Mouse (Mus musculus): ENCODE results near the gene Nell1. TPM values are rescaled to one million over a fixed set of nuclear protein-coding genes. Genes with fewer than 3 reads are reported as not detected.

Gene Nell1
- polyA plus RNA-seq, 1 experiment, result not detected

DNA sequence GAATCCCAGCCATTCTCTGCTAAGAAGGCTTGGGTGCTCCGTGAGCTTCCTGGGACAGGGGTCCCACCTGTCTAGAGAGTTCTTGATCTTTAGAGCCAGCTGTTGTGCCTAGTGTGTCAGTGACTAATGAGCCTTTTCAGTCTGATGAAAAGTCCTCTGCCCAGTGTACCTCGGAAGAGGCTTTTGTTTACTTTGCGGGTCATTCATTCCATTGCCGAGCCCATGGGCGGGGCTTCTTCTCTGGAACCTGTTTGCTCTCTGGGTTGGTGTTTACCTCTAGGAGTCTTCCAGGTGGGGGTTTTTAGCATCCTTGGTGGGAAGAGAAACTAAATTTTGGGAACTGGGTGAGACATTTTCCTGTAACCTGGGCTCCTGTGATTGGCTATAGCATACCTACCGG, 10.0 kb downstream of the Nell1 start:
- Histone ChIP-seq H3K27ac (replicated peaks; ENCODE audit: low read depth, low read length) (no peak overlapping the region), H3K4me3 (ENCODE audit: insufficient read depth, low read depth, low read length) (no peak overlapping the region), H3K4me1 (ENCODE audit: control insufficient read depth, insufficient read depth, insufficient read length, low read length) (no peaks in the 10 kb centered on the region)

DNA sequence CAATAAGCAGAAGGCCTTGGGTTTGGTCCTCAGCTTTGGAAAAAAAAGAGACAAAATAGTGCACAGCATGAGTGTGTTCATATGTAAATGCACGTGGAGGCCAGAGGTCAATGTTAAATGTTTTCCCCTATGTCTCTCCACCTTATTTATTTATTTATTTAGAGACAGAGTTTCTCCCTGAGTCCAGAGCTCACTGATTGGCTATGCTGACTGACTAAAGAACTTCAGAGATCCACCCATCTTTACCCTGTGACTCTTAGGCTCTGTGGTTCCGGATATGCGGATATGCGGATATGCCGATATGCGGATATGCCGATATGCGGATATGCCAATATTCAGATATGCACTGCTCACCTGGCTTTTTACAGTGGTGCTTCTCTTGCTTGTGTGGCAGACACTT, 11.3 kb downstream of the Nell1 start:
- no peak overlapping the region for H3K27ac ChIP-seq (replicated peaks; ENCODE audit: low read depth, low read length)
- no peak overlapping the region for H3K4me3 ChIP-seq (ENCODE audit: insufficient read depth, low read depth, low read length)
- H3K4me1 ChIP-seq (ENCODE audit: control insufficient read depth, insufficient read depth, insufficient read length, low read length), result no peaks in the 10 kb centered on the region

DNA sequence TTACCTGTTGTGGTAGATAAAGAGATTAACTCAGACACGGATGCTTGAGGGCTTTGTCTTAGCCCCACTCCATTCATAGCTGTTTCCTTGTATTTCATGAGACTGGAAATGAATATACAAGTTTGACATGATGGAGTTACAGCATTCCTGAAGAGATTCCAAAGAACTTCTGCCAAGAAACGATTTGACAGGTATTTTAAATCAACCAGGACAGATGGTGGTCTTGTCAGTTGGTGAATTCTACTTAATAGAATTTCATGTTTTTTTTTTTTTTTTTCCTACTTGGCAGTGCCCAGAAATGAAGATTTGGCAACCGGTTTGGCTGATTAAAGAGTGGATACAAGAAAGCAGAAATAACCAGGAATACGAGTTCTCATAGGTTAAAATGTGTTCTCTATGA, 24.7 kb downstream of the Nell1 start:
- Histone ChIP-seq H3K4me3 (ENCODE audit: insufficient read depth, low read depth, low read length) (no peak overlapping the region), H3K27ac (replicated peaks; ENCODE audit: low read depth, low read length) (no peak overlapping the region), H3K4me1 (ENCODE audit: control insufficient read depth, insufficient read depth, insufficient read length, low read length) (no peaks in the 10 kb centered on the region)

DNA sequence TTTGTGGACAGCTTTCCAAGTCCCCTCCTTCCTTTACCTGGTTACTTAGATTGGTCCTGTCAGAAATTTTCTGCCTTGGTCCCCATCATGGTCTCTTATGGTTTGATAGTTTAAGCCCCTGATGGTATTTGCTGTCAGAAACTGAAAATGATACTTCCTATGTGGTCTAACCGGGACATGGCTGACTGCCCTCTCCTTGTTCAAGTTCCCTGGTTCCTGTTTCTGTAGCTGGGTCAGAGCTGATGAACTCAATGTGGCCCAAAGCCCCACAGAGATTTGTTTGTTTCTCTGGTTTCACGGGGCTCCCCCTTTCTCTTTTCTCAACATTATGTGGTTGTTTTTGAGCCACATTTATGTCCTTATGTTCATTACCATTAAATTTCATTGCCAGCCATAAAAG, 30.6 kb downstream of the Nell1 start:
- H3K4me3 ChIP-seq (ENCODE audit: insufficient read depth, low read depth, low read length), result no peak overlapping the region
- no peak overlapping the region for H3K27ac ChIP-seq (replicated peaks; ENCODE audit: low read depth, low read length)
- H3K4me1 ChIP-seq (ENCODE audit: control insufficient read depth, insufficient read depth, insufficient read length, low read length), result no peaks in the 10 kb centered on the region

DNA sequence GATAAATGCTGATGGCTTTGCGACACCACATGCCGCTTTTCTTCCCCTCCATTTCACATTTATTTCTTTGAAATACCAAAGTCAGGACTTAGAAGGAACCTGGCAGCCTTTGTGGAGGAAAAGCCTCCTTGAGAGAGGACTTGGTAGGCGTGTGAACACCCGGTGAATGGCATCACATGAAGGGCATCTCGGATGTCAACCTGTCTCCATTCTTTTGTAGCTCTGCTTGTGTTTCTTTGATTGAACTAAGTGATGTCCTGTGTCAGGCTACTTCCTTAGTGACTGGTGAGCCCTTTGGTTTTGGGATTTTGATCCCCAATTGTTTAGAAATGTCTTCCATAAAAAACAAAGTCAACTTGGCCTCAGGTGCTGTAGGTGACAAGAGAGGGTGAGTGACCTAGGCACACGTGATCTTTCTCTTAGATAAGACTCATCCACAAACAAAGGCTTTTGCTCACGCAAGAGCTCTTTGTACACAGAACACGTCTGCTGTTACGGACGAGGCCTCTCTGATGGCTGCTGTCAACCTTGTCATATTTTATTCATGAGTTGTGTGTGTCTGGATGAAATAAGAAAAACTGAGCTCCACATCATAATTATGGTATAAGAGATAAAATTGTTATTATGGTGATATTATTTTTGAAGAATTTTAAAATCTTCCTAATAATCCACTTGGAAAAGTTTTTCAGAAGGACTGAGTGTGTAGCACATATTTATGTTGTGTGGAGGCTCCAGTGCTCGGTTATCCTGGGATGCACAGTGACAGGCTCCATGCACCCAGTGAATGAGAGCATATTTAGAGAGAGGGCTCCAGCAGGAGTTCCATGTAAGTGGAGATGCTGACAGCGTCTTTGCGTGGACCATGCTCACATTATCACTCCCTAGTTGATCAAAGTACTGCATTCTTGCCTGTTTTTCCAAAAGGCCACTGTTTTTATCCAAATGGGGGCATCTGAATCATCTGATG, 60.8 kb downstream of the Nell1 start:
- Histone ChIP-seq H3K4me1 (ENCODE audit: control insufficient read depth, insufficient read depth, insufficient read length, low read length) (no peaks in the 10 kb centered on the region), H3K4me3 (ENCODE audit: insufficient read depth, low read depth, low read length) (no peak overlapping the region), H3K27ac (replicated peaks; ENCODE audit: low read depth, low read length) (no peak overlapping the region)

DNA sequence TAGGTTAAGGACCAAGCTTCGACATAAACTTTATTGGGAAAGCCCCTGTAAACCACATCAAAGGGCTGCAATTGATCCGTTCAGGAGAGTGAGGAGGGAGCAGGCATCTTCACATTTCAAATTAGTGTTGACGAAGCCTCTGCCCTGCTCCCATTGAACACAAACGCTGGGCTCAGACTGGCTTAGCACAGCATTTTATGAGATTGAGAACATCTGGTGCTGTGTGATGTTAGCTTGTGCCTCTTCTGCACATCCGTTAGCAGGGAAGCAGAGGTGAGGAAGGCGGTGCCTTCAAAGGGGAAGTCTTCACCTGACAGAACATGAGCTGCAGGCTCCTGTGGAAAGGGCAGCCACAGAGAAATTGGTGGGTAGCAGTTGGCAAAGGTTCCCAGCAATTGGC, 66.4 kb downstream of the Nell1 start:
- no peaks in the 10 kb centered on the region for H3K4me1 ChIP-seq (ENCODE audit: control insufficient read depth, insufficient read depth, insufficient read length, low read length)
- no peak overlapping the region for H3K4me3 ChIP-seq (ENCODE audit: insufficient read depth, low read depth, low read length)
- H3K27ac ChIP-seq (replicated peaks; ENCODE audit: low read depth, low read length), result no peak overlapping the region

DNA sequence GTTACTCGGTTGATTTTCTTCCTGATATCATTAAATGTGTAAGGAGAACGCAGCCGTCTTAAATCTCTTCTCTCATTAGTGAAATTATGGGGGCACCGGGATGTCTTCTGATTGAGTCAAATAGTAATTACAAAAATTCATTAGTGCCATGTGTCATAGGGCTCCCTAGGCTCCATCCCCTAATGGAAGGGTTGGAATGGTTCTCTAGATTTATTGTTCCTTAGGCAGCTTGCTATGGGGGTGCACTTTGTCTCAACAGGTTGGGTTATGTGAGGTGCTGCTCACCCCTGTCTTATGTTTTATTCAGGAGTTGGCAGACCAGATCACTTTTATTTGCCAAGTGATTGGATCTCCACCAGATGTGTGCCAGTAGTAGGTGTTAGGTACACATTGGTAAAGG, 75.5 kb downstream of the Nell1 start:
- H3K4me1 ChIP-seq (ENCODE audit: control insufficient read depth, insufficient read depth, insufficient read length, low read length), result no peaks in the 10 kb centered on the region
- no peak overlapping the region for H3K4me3 ChIP-seq (ENCODE audit: insufficient read depth, low read depth, low read length)
- H3K27ac ChIP-seq (replicated peaks; ENCODE audit: low read depth, low read length), result no peak overlapping the region

DNA sequence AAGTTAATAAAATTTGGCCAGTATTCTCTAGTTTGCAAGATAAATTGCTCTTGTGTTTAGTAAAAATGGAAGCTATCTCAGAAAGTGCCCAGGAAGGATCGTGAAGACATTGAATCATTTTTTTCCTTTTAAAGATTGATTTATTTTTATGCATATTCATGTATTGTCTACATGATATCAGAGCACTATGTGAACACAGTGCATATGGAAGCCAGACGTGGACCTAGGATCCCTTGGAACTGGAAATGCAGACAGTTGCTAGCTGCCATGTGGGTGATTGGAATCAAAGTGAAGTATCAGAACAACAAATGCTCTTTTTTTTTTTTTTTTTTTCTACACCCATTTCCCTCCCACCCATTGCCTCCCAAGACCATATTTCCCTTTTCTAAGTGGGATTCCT, 79.0 kb downstream of the Nell1 start:
- no peak overlapping the region for H3K27ac ChIP-seq (replicated peaks; ENCODE audit: low read depth, low read length)
- no peak overlapping the region for H3K4me3 ChIP-seq (ENCODE audit: insufficient read depth, low read depth, low read length)
- no peaks in the 10 kb centered on the region for H3K4me1 ChIP-seq (ENCODE audit: control insufficient read depth, insufficient read depth, insufficient read length, low read length)

DNA sequence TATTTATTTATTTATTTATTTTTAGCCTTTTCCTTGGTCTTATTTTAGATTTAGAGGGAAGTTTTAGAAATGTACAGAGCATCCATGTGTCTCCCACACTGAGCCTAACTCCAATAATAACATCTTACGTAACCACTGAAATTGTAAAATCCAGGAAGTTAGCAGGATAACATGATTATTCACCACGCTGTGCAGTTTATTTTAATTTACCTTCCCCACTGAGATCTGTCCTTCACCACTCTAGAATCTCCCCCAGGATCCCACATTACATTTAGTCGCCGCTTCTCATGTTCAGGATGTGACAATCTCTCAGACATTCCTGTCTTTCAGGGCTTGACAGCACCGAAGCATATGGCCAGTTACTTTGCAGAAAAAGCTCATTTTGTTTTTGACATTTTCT, 119.8 kb downstream of the Nell1 start:
- no peak overlapping the region for H3K4me3 ChIP-seq (ENCODE audit: insufficient read depth, low read depth, low read length)
- H3K27ac ChIP-seq (replicated peaks; ENCODE audit: low read depth, low read length), result no peak overlapping the region
- H3K4me1 ChIP-seq (ENCODE audit: control insufficient read depth, insufficient read depth, insufficient read length, low read length), result no peaks in the 10 kb centered on the region

DNA sequence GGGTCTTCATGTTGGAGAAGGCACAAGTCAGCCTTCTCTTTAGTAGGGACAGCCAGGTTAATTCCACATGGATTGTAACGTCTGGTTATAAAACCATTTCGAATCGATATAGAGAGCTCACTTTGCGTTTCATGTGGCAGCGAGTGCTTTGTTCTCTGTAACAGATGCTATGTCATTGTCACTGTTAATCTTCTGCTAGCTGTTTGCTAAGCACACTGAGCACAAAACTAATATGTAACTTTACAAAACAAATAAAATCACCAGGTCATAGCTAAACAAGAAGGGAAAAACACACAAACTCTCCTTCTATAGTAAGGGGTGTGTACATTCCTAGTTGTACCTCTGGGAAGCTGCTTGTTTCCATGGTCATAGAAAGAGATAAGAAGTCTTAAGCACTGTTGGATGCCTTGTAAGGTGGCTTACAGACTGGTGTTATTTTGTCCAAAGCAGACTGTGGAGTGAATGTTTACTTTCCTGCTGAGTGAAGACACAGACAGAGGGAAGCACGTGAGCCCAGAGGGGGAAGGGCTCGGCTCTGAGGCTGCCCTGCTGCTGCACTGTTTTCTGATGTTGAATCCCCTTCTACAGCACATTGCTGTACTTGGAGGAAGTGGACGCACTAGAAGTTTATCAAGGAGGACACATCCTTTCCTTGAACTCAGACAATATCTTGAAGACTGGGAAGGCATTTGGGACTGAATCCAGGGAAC, 131.1 kb downstream of the Nell1 start:
- Histone ChIP-seq H3K27ac (replicated peaks; ENCODE audit: low read depth, low read length) (no peak overlapping the region), H3K4me3 (ENCODE audit: insufficient read depth, low read depth, low read length) (no peak overlapping the region), H3K4me1 (ENCODE audit: control insufficient read depth, insufficient read depth, insufficient read length, low read length) (no peaks in the 10 kb centered on the region)

DNA sequence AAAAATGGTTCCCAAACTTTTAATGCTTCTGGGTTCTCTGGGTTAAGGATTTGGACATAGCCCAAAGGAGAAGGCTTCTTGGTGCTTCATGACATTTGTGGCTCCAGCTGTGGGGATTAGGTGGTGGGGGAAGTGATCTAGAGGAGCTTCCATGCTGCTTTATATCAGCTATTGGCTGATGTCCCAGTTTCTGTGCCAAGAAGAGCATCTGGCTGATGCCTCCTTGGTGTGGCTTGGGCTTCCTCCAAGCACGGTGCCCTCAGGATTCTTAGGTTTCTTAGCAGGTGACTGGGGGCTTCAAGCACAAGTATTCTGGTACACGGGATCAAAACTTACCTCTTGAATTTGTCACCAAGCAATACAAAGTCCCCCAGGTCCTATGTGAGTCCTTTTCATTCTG, 132.6 kb downstream of the Nell1 start:
- Histone ChIP-seq H3K27ac (replicated peaks; ENCODE audit: low read depth, low read length) (no peak overlapping the region), H3K4me1 (ENCODE audit: control insufficient read depth, insufficient read depth, insufficient read length, low read length) (no peaks in the 10 kb centered on the region), H3K4me3 (ENCODE audit: insufficient read depth, low read depth, low read length) (no peak overlapping the region)

DNA sequence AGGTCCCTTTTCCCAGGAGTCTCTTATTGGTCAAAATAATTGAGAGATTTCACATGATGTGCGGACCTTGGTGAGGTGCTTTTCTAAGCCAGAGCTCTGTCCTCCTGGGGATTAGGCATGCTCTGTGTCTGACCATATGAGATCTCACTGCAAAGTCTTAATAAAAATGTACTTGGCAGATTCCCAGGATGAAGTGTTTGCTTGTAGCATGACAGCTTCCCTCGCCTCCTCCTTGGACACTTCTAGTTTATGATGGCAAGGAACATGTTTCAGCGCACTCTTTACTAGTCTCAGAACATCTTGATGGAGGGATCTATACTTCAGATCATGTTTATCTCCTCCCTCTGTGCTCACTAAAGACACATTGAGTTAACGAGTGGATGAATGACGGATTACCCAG, 143.7 kb downstream of the Nell1 start:
- Histone ChIP-seq H3K4me1 (ENCODE audit: control insufficient read depth, insufficient read depth, insufficient read length, low read length) (no peaks in the 10 kb centered on the region), H3K27ac (replicated peaks; ENCODE audit: low read depth, low read length) (no peak overlapping the region), H3K4me3 (ENCODE audit: insufficient read depth, low read depth, low read length) (no peak overlapping the region)

DNA sequence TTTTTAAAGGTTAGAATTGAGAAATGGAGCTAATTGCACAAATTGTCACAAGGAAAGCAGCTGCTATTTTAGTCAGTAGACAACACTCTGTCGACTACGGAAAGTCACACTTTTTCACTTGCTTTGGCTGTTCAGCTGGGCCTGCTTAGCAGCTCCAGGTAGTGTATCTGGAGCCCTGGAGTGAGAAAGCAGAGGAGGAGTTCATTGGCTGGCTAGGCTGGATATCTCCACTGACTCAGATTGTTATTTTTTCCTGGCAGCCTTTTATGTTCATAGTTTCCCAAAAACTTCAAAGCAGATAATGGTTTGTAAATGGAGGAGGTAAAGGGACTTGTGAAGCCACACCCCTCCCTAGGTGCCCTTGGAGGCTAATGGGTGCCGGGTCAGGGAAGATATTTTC, 163.0 kb downstream of the Nell1 start:
- H3K4me3 ChIP-seq (ENCODE audit: insufficient read depth, low read depth, low read length), result no peak overlapping the region

DNA sequence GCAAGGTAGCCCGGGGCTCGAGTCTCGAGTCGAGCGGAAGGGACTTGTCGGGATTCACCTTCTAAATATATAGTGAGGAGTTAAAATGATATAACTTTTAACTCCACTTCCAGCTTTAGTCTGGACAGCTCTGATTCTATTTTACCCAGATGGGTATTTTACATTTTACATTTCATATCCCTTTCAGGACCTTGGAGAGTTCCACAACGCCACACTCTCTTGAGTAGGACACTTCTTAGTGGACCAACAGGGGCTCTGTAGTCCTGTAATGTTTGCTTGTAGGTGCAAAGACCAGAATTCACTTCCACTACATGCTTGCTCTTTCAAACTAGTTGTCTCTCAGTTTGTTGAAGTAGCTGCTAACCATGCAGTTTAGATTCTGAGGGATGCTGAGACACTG, 174.7 kb downstream of the Nell1 start:
- no peaks in the 10 kb centered on the region for H3K4me1 ChIP-seq (ENCODE audit: control insufficient read depth, insufficient read depth, insufficient read length, low read length)

More for the DNA sequence above, 163.0 kb downstream of the Nell1 start:
- no peak overlapping the region for H3K27ac ChIP-seq (replicated peaks; ENCODE audit: low read depth, low read length)
- no peaks in the 10 kb centered on the region for H3K4me1 ChIP-seq (ENCODE audit: control insufficient read depth, insufficient read depth, insufficient read length, low read length)

DNA sequence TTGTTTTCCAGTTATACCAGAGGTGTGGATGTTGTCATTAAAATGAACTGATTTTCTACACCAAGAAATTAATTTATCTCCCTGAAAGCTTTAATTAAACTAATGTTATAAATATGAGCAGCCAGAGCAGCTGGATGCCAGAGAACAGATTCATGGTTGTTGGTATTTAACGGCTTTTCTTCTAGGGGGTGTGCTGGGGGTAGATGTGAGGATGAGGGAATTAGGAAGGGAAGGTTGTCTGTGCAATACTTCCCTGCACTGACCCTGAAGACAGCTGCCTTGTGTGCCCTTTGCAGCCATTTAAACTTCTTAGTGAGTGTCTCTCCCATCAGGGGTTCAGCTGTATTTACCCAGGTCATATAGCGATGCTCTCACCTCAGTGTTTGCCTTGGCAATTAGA, 176.2 kb downstream of the Nell1 start:
- H3K4me3 ChIP-seq (ENCODE audit: insufficient read depth, low read depth, low read length), result no peak overlapping the region
- H3K27ac ChIP-seq (replicated peaks; ENCODE audit: low read depth, low read length), result no peak overlapping the region
- H3K4me1 ChIP-seq (ENCODE audit: control insufficient read depth, insufficient read depth, insufficient read length, low read length), result no peaks in the 10 kb centered on the region

More for the DNA sequence above, 174.7 kb downstream of the Nell1 start:
- Histone ChIP-seq H3K27ac (replicated peaks; ENCODE audit: low read depth, low read length) (no peak overlapping the region), H3K4me3 (ENCODE audit: insufficient read depth, low read depth, low read length) (no peak overlapping the region)

DNA sequence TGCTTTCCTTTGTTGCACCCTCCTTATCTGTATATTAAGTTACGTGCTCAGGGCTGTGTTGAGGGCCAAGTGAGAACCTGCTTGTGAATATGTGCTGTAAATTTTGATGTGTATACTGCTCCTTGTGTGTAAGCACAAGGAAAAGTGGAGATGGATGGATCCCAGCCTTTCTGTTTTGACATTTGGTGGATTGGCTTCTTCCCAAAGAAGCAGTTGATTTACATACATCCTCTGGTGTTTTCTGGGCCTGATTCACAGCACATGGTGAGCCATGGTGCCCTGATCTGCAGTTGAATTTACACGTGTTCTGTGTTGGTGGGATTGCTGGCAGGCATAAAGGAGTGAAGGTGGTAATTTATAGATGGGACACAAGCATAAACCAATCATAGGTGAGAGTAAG, 179.0 kb downstream of the Nell1 start:
- H3K4me1 ChIP-seq (ENCODE audit: control insufficient read depth, insufficient read depth, insufficient read length, low read length), result no peaks in the 10 kb centered on the region
- H3K4me3 ChIP-seq (ENCODE audit: insufficient read depth, low read depth, low read length), result no peak overlapping the region
- no peak overlapping the region for H3K27ac ChIP-seq (replicated peaks; ENCODE audit: low read depth, low read length)

Measured in brown adipose tissue, adult 24 weeks (tissue).